Mouse (Mus musculus): ENCODE data around the gene Rbfox3.

The Rbfox3 gene

GRCm38 (mm10) chr11:118443201-118443970, 468.0 kb downstream of the Rbfox3 start:
- DNase-seq (ENCODE audit: low read depth), result peak; percentile 87

GRCm38 (mm10) chr11:118442691-118443090, 468.7 kb downstream of the Rbfox3 start:
- DNase-seq (ENCODE audit: low read depth), result no peak

Data from NIH3T3 (cell line).